Mouse (Mus musculus): ENCODE measurements around the gene Ing1. TPM values are rescaled to one million over a fixed set of nuclear protein-coding genes. Genes with fewer than 3 reads are reported as not detected.
A peak's percentile ranks its signal among the peaks of the same experiment; 100 is the strongest.
"Not testable (repeated sequence)": the region's sequence is repeated elsewhere in the genome, so short reads cannot be mapped to it uniquely, and the experiment has no call there.

The Ing1 gene
- total RNA-seq, 1 experiment: 37.9 TPM

- Histone ChIP-seq H3K4me3 (ENCODE audit: insufficient read depth in 1 of 2, low read depth in 1 of 2, low read length in 2 of 2, poor library complexity in 1 of 2, severe bottlenecking in 1 of 2) (peak overlapping the region; percentile 74 to 81), H3K27ac (ENCODE audit: insufficient read depth, low read depth, low read length, poor library complexity, severe bottlenecking) (no peak overlapping the region), H3K36me3 (ENCODE audit: control insufficient read depth, insufficient read depth, low read length, poor library complexity, severe bottlenecking) (peaks cover 7% of the 10 kb centered on the region), H3K9ac (ENCODE audit: insufficient read depth, low read depth, low read length, poor library complexity, severe bottlenecking) (peak overlapping the region; percentile 49; the same call in 1 of the 2 replicates), H3K9me3 (ENCODE audit: control insufficient read depth, insufficient read depth, low read depth, low read length) (no peaks in the 10 kb centered on the region), H3K4me1 (ENCODE audit: control insufficient read depth in 2 of 2, insufficient read depth in 2 of 2, low read length in 2 of 2, poor library complexity in 1 of 2) (peaks cover 5 to 10% of the 10 kb centered on the region in 2 experiments; a peak in 1 of 4 replicates)
- in situ Hi-C loops (cut with MboI; ENCODE audit: low sequenced_read_pairs in 2 of 2, unreplicated experiment in 2 of 2): loop anchor here in 1 of 2 experiments (10.0 kb wide), 1 partner anchor 155 kb away; the partner anchor contains the start of gene 1700016D06Rik
- DNase-seq (ENCODE audit: low read depth, low spot score): peak; percentile 67
- TF ChIP-seq ZNF384 (IDR thresholded peaks at IDR 0.05; ENCODE audit: low read depth, low read length) (no peak), HCFC1 (IDR thresholded peaks at IDR 0.05; ENCODE audit: borderline replicate concordance, insufficient read depth, low read length) (no peak), ZC3H11A (IDR thresholded peaks at IDR 0.05; ENCODE audit: borderline replicate concordance, low read depth, low read length) (no peak), CHD2 (IDR thresholded peaks at IDR 0.05; ENCODE audit: low read depth, low read length) (no peak), MAFK (IDR thresholded peaks at IDR 0.05; ENCODE audit: insufficient read depth, low read depth, low read length) (no peak)
Observed at GRCm38 (mm10) chr8:11549706-11550105, 5.7 kb upstream of the Ing1 start.

GRCm38 (mm10) chr8:11550281-11550948 lies 5.0 kb upstream of the Ing1 start, which contains the start of gene Cars2:
Cars2 (minus strand) TSS chr8:11550783.
- peaks cover 3% of the 10 kb centered on the region for H3K36me3 ChIP-seq (ENCODE audit: control insufficient read depth, insufficient read depth, low read length, poor library complexity, severe bottlenecking)
- H3K9me3 ChIP-seq (ENCODE audit: control insufficient read depth, insufficient read depth, low read depth, low read length): no peaks in the 10 kb centered on the region
- H3K4me1 ChIP-seq (ENCODE audit: control insufficient read depth in 2 of 2, insufficient read depth in 2 of 2, low read length in 2 of 2, poor library complexity in 1 of 2): peaks cover 5 to 10% of the 10 kb centered on the region in 2 experiments; a peak in 1 of 4 replicates
- peak; percentile 79 for DNase-seq (ENCODE audit: low read depth, low spot score)
- TF ChIP-seq CHD2 (IDR thresholded peaks at IDR 0.05; ENCODE audit: low read depth, low read length) (no peak), HCFC1 (IDR thresholded peaks at IDR 0.05; ENCODE audit: borderline replicate concordance, insufficient read depth, low read length) (0 out of 2 replicates have a peak, but pooled peaks have one; percentile 57), ZNF384 (IDR thresholded peaks at IDR 0.05; ENCODE audit: low read depth, low read length) (no peak)
- H3K27ac ChIP-seq (ENCODE audit: insufficient read depth, low read depth, low read length, poor library complexity, severe bottlenecking): no peak within 1 kb of the TSS; the same call in 1 of the 2 replicates
- in situ Hi-C loops (cut with MboI; ENCODE audit: low sequenced_read_pairs in 2 of 2, unreplicated experiment in 2 of 2): loop anchor here in 1 of 2 experiments (10.0 kb wide), 1 partner anchor 154 kb away; the partner anchor contains the start of gene 1700016D06Rik
- H3K4me3 ChIP-seq (ENCODE audit: insufficient read depth in 1 of 2, low read depth in 1 of 2, low read length in 2 of 2, poor library complexity in 1 of 2, severe bottlenecking in 1 of 2): peak within 1 kb of the TSS; percentile 74 to 81
- H3K9ac ChIP-seq (ENCODE audit: insufficient read depth, low read depth, low read length, poor library complexity, severe bottlenecking): peak within 1 kb of the TSS; percentile 77

- not testable (repeated sequence) for H3K27ac ChIP-seq (ENCODE audit: insufficient read depth, low read depth, low read length, poor library complexity, severe bottlenecking); H3K4me3 ChIP-seq (ENCODE audit: insufficient read depth in 1 of 2, low read depth in 1 of 2, low read length in 2 of 2, poor library complexity in 1 of 2, severe bottlenecking in 1 of 2)
Observed at GRCm38 (mm10) chr8:11551497-11551896, 3.9 kb upstream of the Ing1 start.

GRCm38 (mm10) chr8:11552390-11552789 lies 3.0 kb upstream of the Ing1 start:
- H3K27ac ChIP-seq (ENCODE audit: insufficient read depth, low read depth, low read length, poor library complexity, severe bottlenecking): no peak overlapping the region
- H3K4me1 ChIP-seq (ENCODE audit: control insufficient read depth in 2 of 2, insufficient read depth in 2 of 2, low read length in 2 of 2, poor library complexity in 1 of 2): peaks cover 5 to 10% of the 10 kb centered on the region in 2 experiments; a peak in 1 of 4 replicates
- no peak overlapping the region for H3K9ac ChIP-seq (ENCODE audit: insufficient read depth, low read depth, low read length, poor library complexity, severe bottlenecking)
- TF ChIP-seq MAFK (IDR thresholded peaks at IDR 0.05; ENCODE audit: insufficient read depth, low read depth, low read length): no peak
- TF ChIP-seq HCFC1 (IDR thresholded peaks at IDR 0.05; ENCODE audit: borderline replicate concordance, insufficient read depth, low read length): no peak
- no peak for TF ChIP-seq CHD2 (IDR thresholded peaks at IDR 0.05; ENCODE audit: low read depth, low read length)
- no peak for TF ChIP-seq ZC3H11A (IDR thresholded peaks at IDR 0.05; ENCODE audit: borderline replicate concordance, low read depth, low read length)
- TF ChIP-seq ZNF384 (IDR thresholded peaks at IDR 0.05; ENCODE audit: low read depth, low read length): no peak
- no peaks in the 10 kb centered on the region; the same call in 1 of the 2 replicates for H3K36me3 ChIP-seq (ENCODE audit: control insufficient read depth, insufficient read depth, low read length, poor library complexity, severe bottlenecking)
- no peaks in the 10 kb centered on the region for H3K9me3 ChIP-seq (ENCODE audit: control insufficient read depth, insufficient read depth, low read depth, low read length)
- no peak for DNase-seq (ENCODE audit: low read depth, low spot score)
- in situ Hi-C loops (cut with MboI; ENCODE audit: low sequenced_read_pairs in 2 of 2, unreplicated experiment in 2 of 2): loop anchor here in 1 of 2 experiments (10.0 kb wide), 1 partner anchor 152 kb away; the partner anchor contains the start of gene 1700016D06Rik
- no peak overlapping the region for H3K4me3 ChIP-seq (ENCODE audit: insufficient read depth in 1 of 2, low read depth in 1 of 2, low read length in 2 of 2, poor library complexity in 1 of 2, severe bottlenecking in 1 of 2)

More at GRCm38 (mm10) chr8:11551497-11551896, 3.9 kb upstream of the Ing1 start:
- not testable (repeated sequence) for H3K36me3 ChIP-seq (ENCODE audit: control insufficient read depth, insufficient read depth, low read length, poor library complexity, severe bottlenecking); H3K9me3 ChIP-seq (ENCODE audit: control insufficient read depth, insufficient read depth, low read depth, low read length); H3K9ac ChIP-seq (ENCODE audit: insufficient read depth, low read depth, low read length, poor library complexity, severe bottlenecking); DNase-seq (ENCODE audit: low read depth, low spot score)
- H3K4me1 ChIP-seq (ENCODE audit: control insufficient read depth in 2 of 2, insufficient read depth in 2 of 2, low read length in 2 of 2, poor library complexity in 1 of 2): peaks cover 5 to 10% of the 10 kb centered on the region in 2 experiments; a peak in 1 of 4 replicates
- in situ Hi-C loops (cut with MboI; ENCODE audit: low sequenced_read_pairs in 2 of 2, unreplicated experiment in 2 of 2): loop anchor here in 1 of 2 experiments (10.0 kb wide), 1 partner anchor 153 kb away; the partner anchor contains the start of gene 1700016D06Rik
